Mouse (Mus musculus) testis, adult 2 months (tissue): ENCODE results near the gene Phf7.

Source experiments
- CTCF ChIP-seq: fragments of 200-500 bp; IDR thresholded peaks from 2 replicates; pipeline ENCODE4 v1.5.1; 2012; ENCODE audit warnings: low read depth, mild to moderate bottlenecking, inconsistent platforms, low read length, moderate library complexity; ENCODE audit not compliant: control insufficient read depth, insufficient read depth, insufficient replicate concordance
- POLR2A ChIP-seq: fragments of 200-500 bp; IDR thresholded peaks from 2 replicates; pipeline ENCODE4 v1.6.1; 2012; ENCODE audit warnings: low read depth, mild to moderate bottlenecking, inconsistent platforms, low read length, moderate library complexity; ENCODE audit not compliant: control insufficient read depth

DNA sequence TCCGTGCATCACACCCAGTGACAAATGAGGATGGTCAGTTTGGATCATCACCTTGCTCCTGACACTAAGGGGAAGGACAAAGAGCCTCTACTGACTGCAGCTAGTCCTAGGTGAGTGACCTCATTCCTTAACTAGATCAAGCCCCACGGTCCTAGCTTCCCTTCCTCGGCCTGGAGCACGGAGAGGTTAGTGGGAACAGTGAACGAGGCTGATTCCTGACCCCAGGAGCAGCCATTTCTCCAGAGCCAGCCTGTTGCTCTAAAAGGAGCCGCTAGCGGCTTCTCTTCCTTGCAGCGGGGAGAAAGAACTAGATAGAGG, 45.9 kb downstream of the Phf7 start:
- TF ChIP-seq CTCF, result no peak
- no peak for TF ChIP-seq POLR2A
